Mouse (Mus musculus) WW6 (cell line): ENCODE measurements at regions not wholly inside any gene's neighbourhood (a gene's known extent, or its start where the extent isn't known, plus 50 kb on each side); places are given as distances from the start of the nearest gene placed in this dataset.

ENCODE experiments used
- DNase-seq: peaks from one replicate; pipeline ENCODE4 v3.0.0-alpha.2; 2013; ENCODE audit warnings: low read depth, low spot score

DNA sequence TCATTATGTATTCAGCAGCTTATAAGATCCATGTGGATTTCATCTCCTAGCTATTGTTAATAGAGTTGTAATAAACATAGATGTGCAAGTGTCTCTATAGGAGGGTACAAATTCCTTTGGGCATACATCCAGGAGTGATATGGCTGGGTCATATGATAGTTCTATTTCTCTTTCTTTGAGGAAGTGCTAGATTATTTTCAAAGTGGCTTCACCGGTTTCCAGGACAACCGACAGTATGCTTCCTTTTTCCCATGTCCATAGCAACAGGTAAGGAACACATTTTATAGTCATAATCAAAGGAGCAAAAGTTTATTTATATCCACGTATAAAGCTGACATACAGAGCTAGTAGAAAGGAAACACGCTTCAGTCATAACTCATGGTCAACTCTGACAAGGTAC, 710.2 kb upstream of the Tenm4 start:
- DNase-seq: no peak

DNA sequence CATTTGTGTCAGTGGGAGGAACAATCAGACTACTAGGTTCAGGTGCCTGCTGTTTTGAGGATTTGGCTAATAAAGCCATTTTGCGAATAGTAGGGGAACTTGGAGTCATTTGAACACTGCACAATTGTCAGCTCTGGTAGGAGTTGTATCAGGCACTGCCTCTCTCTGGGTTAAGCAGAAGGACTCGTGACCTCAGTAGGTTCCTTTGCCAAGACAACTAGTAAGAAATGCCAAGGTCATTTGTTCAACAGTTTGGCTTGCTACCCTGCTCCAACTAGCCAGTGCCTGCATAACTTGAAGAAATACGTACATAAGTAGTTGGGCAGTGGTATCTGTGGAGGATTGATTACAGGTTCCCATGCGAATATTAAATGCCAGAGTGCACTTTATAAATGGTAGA, 705.5 kb upstream of the Tenm4 start:
- DNase-seq: no peak

DNA sequence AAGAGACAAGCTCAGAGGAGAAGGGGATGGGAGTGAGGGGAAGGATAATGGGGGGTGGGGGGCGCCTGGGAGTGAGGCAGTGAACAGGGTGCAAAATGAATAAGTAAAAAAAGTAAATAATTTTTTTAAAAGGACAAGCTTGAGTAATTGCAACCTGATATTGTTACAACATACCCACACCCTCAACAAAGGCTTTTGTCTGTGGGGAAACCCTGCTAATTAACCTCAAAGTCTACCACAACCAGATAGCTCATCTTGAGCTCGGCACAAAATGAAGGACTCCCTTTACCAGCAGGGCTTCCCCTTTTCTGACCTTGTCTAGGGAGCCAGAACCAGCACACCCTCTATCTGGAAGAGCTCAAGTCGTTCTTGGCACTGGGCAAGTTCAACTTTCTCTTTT, 704.0 kb upstream of the Tenm4 start:
- DNase-seq: no peak

DNA sequence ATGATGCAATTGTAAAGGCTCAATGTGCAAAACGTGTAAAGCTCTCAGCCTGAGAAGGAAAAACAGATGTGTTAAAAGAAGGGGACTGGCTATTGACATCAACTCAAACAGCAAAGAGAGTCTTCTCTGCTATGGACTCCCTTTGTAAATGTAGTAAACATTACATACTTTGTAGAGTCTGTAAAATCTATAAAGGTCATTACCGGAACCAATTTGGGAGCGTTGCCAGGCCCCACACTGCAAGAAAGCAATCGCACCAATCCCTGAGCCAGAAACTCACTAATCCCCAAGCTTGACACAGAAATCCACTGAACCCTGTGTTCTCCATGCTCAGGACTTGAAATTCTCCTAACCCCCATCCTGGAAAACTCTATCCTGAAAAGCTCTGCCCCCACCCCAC, 697.2 kb upstream of the Tenm4 start:
- no peak for DNase-seq

DNA sequence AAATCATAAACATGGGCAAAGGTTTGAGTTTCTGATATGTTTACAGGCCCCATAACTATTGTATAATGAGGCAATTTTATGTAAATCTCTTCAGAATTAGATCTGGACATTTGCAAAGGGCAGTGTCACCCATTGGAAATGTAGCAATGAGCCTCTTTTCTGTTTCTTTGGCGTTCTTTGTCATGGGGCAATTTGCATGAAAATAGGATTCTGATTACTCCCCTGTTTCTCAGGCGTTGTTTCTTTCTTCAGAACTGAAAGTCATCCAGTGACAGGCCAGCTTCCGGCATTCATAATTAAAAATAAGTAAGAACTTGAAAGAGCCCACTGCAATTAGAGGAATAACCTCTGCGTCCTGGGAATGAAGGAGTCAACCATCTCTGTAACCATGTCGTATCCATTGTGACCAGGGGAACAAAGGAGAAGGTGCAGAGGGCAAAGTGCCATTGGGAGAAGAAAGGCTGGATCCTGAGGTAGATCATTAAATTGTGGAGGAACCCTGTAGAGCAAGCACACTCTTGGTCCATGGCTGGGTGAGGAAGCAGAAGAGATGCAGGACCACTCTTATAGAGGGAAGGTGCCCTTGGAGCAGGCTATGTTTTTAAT, 690.8 kb upstream of the Tenm4 start:
- peak; percentile 33 for DNase-seq

DNA sequence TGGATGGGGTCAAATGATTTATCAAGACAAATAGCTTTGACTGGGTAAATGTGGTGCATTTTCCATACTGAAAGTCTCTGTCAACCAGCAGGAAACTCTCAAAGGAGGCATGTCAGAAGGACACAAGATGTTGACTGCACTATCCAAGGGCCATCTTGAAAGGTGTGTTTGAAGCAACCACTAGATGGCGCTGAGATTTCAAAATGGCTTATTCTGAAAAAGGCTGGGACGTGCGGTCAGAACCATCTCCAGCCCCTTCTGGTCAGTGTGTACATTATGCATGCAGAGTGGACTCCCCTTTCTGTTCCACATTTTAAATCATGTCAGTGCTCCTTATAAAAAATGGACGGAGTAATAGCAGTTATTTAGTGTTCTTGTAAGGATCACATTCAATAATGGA, 681.4 kb upstream of the Tenm4 start:
- peak; percentile 22 for DNase-seq

DNA sequence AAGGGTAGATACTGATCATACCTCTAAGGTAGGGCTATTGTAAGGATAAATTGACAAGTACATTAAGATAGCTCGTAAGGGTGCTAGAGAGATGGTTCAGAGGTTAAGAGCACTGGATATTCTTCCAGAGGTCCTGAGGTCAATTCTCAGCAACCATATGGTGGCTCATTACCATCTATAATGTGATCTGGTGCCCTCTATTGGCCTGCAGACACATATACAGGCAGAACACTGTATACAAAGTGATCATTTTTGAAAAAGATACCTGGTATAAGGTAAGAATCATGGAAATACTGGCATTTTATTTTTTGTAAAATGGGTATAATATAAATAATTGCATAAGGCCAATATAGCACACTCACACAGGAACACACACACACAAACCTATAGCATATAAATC, 676.3 kb upstream of the Tenm4 start:
- no peak for DNase-seq

DNA sequence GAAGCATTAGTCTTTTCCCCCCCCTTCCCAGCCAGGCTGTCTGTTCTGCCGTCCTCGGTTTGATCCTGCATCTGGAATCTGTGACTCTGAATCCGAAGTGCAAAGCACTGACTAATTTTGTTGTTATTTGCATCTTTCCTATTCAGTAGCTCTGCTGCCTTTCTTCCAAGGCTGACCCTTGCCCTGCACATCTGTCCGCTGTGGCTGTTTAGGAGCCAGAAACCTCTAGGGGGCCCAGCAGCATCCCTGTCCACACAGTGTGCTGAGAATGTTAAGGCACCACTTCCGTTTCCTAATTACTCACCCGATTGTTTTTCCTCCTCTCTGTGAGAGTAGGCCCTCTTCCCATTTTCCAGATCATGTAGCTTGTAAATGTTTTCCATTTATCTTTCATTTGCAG, 668.1 kb upstream of the Tenm4 start:
- DNase-seq: no peak

DNA sequence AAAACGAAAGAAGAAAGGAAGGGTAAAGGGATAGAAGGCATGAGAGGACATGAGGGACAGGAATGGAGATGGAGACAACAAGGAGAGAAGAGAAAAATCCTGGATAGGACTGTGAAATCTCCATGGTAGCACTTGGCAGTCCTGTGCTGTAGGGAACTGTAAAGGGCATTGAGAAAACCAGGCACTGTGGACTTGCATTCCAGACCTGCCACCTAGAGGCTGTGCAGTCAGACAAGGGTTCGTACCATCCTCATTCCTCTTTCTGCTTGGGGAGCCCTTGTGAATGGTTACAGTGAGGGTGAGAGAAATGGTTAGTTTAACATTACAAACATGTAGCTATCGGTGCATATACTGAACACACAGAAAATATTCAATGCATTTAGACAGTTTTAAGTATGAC, 623.8 kb upstream of the Tenm4 start:
- no peak for DNase-seq

DNA sequence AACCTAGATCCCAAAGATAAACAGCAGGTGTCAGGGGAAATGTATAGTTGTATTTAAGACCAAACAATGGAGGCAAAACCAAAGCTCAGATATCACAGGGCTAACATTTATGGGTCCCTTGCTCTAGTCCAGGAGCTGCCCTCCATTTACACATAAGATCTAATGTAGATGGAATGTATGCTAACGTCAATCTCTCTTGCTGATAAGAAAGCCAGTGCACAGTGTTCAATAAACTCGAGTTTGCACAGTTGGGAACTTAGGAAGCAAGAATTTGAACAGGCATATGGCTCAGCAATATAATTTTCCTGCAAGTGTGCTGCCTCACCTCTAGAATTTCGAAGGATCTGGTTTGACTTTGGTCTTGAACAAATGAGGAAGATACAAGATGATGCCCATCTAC, 620.9 kb upstream of the Tenm4 start:
- DNase-seq: no peak

DNA sequence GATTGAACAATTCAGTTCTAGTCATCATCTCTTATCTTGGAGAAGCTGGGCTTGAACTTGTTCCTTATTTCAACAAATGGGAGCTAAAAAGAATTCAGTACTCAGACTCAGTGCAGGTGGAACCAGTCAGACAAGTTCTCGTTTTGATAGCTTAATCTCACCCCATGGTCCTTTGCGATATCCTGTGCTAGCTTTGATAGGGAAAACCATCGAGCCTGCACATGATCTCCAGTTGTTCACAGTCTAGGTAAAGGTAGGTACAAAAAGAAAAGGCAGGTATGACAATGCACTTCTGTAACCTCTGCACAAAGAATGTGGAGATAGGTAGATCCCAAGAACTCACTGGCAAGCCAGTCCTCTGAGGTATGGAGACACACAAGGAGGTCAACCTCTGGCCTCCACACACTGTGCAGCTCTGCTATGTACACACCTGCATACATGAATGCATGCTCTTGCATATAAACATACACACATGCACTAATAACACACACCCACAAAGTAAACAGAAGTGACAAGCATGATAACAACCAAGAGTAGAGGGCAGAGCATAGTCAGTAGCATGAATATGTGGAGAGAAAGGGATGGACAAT, 619.2 kb upstream of the Tenm4 start:
- no peak for DNase-seq

DNA sequence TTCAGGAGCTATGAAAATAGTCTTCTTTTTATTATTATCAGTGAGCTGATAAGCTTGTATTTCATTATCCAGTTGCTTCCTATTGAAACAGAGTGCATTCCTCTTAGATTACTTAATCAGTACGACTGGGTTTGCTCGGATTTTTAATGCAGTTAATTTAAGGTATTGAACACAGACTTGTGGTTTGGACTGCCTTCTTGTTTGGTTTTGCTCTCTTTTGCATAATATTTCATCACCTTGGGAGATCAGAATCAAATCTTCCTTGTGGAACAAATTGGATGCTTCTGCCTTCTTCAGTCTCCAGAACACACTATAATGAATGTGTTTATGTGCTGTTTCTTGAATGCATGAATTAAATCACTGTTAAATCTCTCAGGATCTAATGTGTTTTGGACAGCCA, 612.5 kb upstream of the Tenm4 start:
- no peak for DNase-seq

DNA sequence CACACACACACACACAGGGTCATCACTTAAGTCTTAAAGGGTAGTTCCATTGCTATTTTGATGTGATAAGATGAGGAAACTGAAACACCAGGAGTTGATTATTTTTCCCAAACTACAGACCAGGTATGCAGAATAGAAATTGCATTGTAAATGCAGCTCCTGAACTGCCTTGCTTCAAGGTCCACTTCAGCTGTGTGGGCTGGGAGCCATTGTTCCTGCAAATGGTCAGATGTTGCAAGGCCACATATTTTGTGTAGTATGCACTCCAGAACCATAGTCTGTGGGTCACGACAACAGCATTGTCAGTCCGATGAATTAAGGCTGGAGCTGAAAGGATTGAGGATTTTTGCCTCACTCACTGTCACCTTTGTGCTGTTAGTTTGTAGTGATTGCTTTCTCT, 592.4 kb upstream of the Tenm4 start:
- DNase-seq: no peak

DNA sequence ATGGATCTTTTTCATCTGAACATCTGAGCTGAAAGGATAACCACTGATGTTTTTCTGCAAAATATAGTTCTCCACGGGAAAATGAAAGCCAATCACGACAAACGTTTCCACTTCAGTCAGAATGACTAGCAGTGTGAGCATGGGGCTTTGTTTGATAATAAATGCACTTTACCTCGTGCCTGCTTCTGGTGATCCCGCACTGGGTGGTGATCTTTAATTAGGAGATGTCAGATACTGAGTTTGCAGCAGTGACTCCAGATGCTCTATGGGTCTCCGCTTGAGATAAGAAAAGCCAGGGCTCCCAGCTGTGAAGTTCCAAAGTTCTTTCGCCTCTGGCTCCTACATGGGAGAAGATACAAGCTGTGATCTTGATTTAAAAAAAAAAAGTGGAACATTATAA, 589.7 kb upstream of the Tenm4 start:
- no peak for DNase-seq

DNA sequence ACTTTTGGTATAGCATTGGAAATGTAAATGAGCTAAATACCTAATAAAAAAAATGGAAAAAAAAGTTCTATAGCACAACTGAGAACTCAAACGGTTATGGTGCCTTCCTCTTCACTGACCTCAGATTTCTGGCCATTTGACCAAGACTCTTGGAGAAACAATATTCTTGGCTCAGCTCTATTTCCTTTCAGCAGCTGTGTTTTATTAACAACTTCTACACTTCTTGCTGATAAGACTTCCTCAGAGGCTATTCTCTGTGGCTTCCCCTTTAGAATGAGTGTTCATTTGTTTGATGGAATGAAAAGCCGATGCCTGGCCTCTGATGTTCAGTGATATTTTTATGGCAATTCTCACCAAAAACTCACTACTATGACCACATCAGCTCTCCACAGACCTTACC, 572.7 kb upstream of the Tenm4 start:
- no peak for DNase-seq

DNA sequence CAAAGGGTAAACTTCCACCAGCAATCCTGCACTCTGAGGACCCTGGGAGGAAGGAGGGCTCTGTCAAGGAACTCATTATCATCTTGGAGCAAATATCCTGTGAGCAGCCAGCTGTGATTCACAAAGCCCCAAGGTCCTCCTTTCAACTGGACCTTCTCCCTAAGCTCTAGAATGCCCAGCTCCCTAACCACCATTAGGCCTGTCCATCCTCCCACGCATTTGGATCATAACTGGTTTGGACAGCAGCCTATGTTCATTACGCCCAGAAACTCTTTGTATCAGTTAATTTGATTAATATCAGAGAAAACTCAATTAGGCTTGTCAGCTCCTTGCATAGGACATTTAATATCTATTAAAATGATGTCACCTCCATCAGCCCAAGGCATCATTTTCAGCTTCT, 557.3 kb upstream of the Tenm4 start:
- no peak for DNase-seq

DNA sequence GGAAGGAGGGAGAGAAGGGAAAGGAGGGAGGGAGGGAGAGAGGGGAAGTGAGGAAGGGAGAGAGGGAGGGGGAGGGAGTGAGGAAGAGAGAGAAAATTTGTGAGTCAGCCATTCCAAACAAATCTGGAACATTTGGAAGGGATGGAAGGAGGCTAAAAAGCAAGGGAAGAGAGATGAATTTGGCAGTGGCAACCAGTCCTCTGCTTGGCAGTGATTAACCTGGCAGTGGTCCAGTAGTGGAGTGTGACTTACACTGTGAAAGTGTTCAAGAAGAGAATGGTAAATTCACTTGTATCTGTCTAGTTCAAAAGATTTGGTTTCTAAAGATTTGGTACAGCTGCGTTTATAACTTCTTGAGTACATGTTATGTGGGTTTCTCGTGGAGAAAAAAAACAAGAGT, 553.7 kb upstream of the Tenm4 start:
- no peak for DNase-seq

DNA sequence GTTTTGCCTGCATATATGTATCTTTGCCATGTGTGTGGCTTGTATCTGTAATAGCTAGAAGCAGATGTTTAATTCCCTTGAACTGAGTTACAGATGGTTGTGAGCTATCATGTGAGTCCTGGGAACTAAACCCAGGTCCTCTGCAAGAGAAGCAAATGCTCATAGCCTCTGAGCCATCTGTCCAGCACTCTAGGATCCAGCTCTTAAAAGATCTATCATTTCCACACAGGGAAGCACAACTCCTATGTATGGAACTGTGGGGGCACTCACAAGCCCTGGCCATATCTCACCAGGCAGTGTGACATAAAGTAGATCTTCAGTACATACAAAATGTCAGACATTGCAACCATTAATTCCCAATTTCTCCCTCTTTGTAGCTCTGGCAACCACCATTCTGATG, 552.9 kb upstream of the Tenm4 start:
- DNase-seq: no peak

DNA sequence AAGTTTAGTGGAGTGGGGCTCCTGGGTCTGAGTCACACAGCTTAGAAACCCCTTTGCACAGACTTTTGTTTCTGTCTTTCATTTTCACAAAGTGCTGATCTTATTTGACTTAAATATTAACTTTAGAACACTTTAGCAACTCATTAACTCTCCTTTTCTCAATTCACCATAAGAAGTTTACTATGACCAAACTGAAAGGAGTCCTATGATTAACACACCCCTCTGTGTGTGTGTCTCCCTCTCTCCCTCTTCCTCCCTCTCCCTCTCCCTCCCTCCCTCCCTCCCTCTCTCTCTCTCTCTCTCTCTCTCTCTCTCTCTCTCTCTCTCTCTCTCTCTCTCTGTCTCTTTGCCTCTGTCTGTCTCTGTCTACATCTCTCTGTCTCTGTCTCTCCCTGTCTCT, 551.0 kb upstream of the Tenm4 start:
- DNase-seq: no peak

DNA sequence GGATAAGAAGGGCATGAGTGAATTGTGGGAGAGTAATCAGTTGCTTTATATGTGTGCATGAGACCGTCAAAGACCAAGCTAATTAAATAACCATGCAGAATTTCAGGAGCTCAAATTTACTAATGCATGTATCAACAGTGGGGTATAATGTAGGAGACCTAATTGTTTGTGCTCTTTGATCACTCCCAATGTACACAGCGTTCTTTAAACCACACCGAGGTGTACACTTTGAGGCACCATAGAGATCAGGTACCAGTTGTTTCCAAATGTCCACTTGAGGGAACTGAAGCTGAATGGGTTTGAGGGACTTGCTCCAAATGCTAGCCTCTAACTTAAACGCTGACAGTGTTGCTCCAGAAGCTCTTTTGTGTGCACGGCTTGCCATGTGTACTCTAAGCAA, 530.4 kb upstream of the Tenm4 start:
- DNase-seq: no peak

DNA sequence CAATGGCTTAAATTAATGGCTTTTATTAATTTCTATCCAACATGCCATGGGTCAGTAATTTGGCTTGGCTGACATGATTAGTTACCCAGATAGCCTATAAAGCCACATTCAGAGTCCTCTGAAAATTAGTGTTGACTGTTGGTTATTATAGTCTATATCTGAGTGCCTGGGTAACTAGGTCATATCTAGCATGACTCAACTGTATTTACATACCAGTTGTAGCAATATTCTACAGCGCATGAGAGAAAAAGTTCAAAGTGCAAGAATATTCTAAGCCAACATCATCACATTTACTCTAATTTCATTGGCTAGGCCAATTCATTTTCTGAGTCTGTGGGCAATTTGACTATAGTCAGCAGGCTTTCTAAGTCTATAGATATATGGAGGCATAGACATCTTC, 496.7 kb upstream of the Tenm4 start:
- no peak for DNase-seq

DNA sequence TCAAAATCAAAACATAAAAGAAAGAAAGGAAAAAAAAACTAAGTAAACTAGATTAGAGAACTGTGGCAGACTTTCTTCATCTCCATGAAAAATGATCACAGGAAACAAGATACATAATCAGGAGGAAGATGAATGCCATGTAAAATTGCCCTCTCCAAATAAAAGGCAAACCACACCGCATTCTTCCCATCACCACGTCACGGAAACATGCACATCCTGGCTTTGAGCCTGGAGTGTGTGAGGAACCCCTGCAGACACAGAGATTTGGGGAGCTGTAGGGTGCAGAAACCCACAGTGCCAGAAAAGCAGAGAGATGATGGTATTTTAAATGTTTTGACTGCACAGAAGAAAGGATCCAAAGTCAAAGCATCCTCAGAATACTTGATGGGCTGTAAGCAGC, 488.5 kb upstream of the Tenm4 start:
- no peak for DNase-seq

DNA sequence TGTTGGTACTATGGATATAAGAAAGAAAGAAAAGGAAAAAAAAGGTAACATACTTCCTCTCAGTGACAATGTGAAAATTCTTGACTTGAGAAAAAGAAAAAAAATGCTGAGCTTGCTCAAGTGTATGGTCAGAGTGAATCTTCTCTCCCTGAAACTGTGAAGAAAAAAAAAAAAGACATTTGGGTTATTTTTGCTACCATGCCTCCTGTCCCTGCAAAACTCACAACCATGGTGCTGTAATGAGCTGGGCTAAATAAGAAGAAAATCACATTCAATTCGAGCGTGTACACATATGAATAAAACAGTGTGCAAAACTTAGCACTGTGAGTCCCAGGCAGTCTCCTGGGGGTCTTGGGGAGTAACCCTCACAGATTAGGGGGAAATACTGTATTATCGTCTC, 483.3 kb upstream of the Tenm4 start:
- no peak for DNase-seq
